Mouse (Mus musculus) heart, embryonic 16.5 days (tissue): Measurements from ENCODE around the gene Ahcyl1. TPM values are rescaled to one million over a fixed set of nuclear protein-coding genes. Genes with fewer than 3 reads are reported as not detected.

Experiments used
- ATAC-seq: fragments of 200-750 bp; cut with Nextera tagmentation; replicated peaks from 2 replicates; pipeline ENCODE4 v1.8.0; 2017; ENCODE audit warnings: moderate number of reproducible peaks; ENCODE audit not compliant: insufficient read depth, low FRiP score; ENCODE audit errors: extremely low read depth
- H3K27ac ChIP-seq: fragments of 300-500 bp; sonication (generic); 2 replicates; pipeline ENCODE4 v1.5.1; 2014; ENCODE audit warnings: mild to moderate bottlenecking, low read length, control low read depth, moderate library complexity
- H3K27me3 ChIP-seq: fragments of 300-500 bp; sonication (generic); 2 replicates; pipeline ENCODE4 v1.6.1; 2014; ENCODE audit warnings: low read length, mixed read lengths; ENCODE audit not compliant: control insufficient read depth, insufficient read depth
- H3K36me3 ChIP-seq: fragments of 300-500 bp; sonication (generic); 2 replicates; pipeline ENCODE4 v1.6.1; 2014; ENCODE audit not compliant: control insufficient read depth, insufficient read depth
- H3K4me1 ChIP-seq: fragments of 300-500 bp; sonication (generic); 2 replicates; pipeline ENCODE4 v1.6.1; 2014; ENCODE audit warnings: low read length, mixed read lengths; ENCODE audit not compliant: control insufficient read depth, insufficient read depth
- H3K4me2 ChIP-seq: fragments of 300-500 bp; sonication (generic); 2 replicates; pipeline ENCODE4 v1.6.1; 2014; ENCODE audit warnings: low read depth, mild to moderate bottlenecking, control low read depth, low read length
- H3K4me3 ChIP-seq: fragments of 300-500 bp; sonication (generic); 2 replicates; pipeline ENCODE4 v1.5.1; 2014; ENCODE audit warnings: mild to moderate bottlenecking, control low read depth, low read length
- H3K9ac ChIP-seq: fragments of 300-500 bp; sonication (generic); 2 replicates; pipeline ENCODE4 v1.6.1; 2014; ENCODE audit warnings: low read length, control low read depth
- H3K9me3 ChIP-seq: fragments of 300-500 bp; sonication (generic); replicated peaks from 2 replicates; pipeline ENCODE4 v1.6.1; 2016; ENCODE audit warnings: low read length; ENCODE audit not compliant: control insufficient read depth
- WGBS: fragments of 180-500 bp; shearing (Covaris S2); extraction: QIAGEN DNeasy Blood & Tissue Kit; methylation state at CpG from one replicate; pipeline ENCODE4 v1.1.7; 2014; 5-methylcytosine and 5-hydroxymethylcytosine counted together
- polyA plus RNA-seq: library from polyadenylated mRNA; unstranded; fragments of >200 nt; fragmentation: Nextera tagmentation; extraction: Ambion mirVana; gene quantifications from 2 replicates; pipeline ENCODE4 v1.2.1, GENCODE M21; 2015

Gene Ahcyl1
- polyA plus RNA-seq, 1 experiment from 2014 or later: 51.9 TPM

DNA sequence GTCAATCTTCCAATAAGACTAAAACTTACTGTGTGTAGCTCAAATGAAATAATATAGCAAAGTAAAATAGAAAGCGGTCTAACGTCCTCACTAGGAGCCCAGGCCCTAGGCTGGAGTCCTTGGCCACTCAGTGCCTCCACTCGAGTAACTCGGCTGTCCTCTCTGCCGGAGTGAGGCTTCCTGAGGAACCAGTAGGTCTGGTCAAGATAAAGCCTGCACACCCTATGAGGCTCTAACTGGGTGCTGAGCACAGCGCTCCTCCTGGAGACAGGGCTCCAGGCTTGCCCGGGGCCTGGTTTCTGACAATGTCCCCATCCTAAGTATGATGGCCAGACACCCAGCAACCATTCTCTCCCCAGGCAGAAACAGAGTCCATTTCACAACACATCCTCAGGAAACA, 73.8 kb downstream of the Ahcyl1 start:
- no peak overlapping the region for H3K9ac ChIP-seq
- no peak overlapping the region for H3K4me2 ChIP-seq
- no peak overlapping the region for H3K27ac ChIP-seq
- H3K36me3 ChIP-seq: peaks cover 82% of the 10 kb centered on the region
- no peaks in the 10 kb centered on the region for H3K4me1 ChIP-seq
- no peaks in the 10 kb centered on the region for H3K9me3 ChIP-seq
- H3K4me3 ChIP-seq: no peak overlapping the region
- no peaks in the 10 kb centered on the region for H3K27me3 ChIP-seq
- 91% methylated on average over 7 of the region's 7 CpGs for WGBS
- no peak for ATAC-seq

DNA sequence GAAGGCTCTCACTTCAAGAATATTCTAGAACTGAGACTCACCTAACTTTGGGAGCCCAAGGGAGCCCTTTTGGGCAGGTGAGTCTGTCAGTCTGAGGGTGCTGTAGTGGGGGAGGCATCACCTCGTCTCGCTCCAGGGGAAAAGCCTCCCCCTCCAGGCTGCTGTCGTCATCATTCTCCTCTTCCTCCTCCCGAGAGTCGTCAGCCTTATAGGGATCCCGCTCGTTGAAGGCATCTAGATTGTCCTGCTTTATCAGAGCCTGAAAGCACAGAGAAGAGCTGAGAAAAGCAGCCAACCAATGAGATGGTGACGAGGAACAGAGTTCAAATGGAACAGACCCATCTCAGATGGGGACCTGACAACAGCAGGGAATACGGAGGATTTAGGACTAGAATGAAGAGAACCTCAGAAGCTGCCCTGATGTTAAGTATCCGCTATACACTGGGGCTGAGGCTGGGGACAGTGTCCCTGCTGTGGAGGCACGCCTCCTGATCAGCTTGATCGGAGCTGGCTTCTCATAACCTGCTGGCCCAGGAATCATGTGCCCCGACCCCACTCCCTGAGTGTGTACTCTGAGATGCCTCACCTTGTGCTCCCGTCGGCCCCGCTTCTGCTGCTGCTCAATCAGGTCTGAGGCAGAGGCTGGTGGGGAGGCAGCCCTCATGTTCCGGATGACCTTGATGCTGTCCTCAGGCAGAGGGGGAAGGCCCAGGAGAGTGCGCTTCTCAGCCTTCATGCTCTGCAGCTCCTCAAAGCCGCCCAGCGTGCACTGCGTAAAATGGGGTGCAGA, 74.9 kb downstream of the Ahcyl1 start:
- H3K4me2 ChIP-seq: no peak overlapping the region
- no peak overlapping the region for H3K9ac ChIP-seq
- no peaks in the 10 kb centered on the region for H3K9me3 ChIP-seq
- no peak for ATAC-seq
- no peak overlapping the region for H3K4me3 ChIP-seq
- WGBS: 85% methylated on average over 21 of the region's 21 CpGs
- peaks cover 3% of the 10 kb centered on the region; the same call in 1 of the 2 replicates for H3K4me1 ChIP-seq
- H3K27me3 ChIP-seq: no peaks in the 10 kb centered on the region
- peaks cover 76% of the 10 kb centered on the region for H3K36me3 ChIP-seq
- H3K27ac ChIP-seq: no peak overlapping the region

DNA sequence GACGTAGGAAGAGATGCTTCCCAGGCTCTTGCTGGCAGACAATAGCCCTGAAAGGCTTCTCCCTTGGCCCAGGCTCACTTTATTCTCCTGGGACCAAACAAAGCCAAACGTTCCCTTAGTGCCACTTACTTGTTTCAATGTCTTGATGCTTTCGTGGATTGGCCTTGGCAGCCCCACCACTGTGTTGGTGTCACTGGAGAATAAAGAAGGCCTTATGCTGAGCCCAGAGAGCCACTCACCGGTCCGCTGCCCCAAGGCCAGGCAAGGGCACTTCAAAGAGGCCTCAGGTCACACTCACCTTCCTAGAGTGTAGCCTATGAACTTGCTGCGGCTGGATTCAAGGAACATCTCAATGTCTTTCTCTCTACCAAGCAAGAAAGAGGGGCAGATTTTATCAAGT, 76.4 kb downstream of the Ahcyl1 start:
- no peaks in the 10 kb centered on the region for H3K9me3 ChIP-seq
- 87% methylated on average over 6 of the region's 6 CpGs for WGBS
- H3K27me3 ChIP-seq: no peaks in the 10 kb centered on the region
- peaks cover 76% of the 10 kb centered on the region for H3K36me3 ChIP-seq
- H3K4me2 ChIP-seq: no peak overlapping the region
- ATAC-seq: no peak
- no peak overlapping the region for H3K4me3 ChIP-seq
- H3K9ac ChIP-seq: no peak overlapping the region
- H3K4me1 ChIP-seq: peaks cover 6% of the 10 kb centered on the region; the same call in 1 of the 2 replicates
- no peak overlapping the region for H3K27ac ChIP-seq

DNA sequence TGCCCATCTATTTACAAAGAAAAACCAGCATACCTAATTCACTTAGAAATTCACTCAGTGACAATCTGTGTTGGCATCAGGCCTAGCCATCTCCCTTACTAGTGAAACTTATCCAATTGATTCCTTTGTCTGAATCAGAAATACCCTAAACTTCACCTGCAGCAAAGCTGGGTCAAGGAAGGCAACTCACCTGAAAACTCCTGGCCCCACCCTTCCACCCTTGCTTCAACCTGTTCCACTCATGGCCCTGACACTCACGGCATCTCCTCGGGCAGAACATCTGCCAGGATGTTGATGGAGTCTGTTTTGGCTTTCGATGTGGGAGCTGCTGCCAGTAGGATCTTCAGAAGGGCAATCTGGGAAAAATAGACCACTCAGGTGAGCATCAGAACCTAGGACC, 78.6 kb downstream of the Ahcyl1 start:
- 92% methylated on average over 3 of the region's 3 CpGs for WGBS

More for the DNA sequence above, 78.6 kb downstream of the Ahcyl1 start:
- Histone ChIP-seq H3K4me3 (no peak overlapping the region), H3K4me1 (peaks cover 6% of the 10 kb centered on the region; the same call in 1 of the 2 replicates), H3K27ac (no peak overlapping the region), H3K4me2 (no peak overlapping the region), H3K9ac (no peak overlapping the region), H3K36me3 (peaks cover 75% of the 10 kb centered on the region), H3K27me3 (no peaks in the 10 kb centered on the region), H3K9me3 (no peaks in the 10 kb centered on the region)
- no peak for ATAC-seq

Other genes with a start within 250 kb of the Ahcyl1 start
- gene Kcnc4, start 237.0 kb downstream of the Ahcyl1 start, polyA plus RNA-seq: 0.08 TPM in 1 of 2 replicates, not detected in the other
- gene Slc6a17, start 178.5 kb downstream of the Ahcyl1 start, polyA plus RNA-seq: 4.6 and 5.7 TPM in 2 replicates
- 0.11 TPM in 1 of 2 replicates, not detected in the other for gene Ubl4b, start 141.5 kb downstream of the Ahcyl1 start, polyA plus RNA-seq
- 0.10 and 0.26 TPM in 2 replicates for gene Alx3, start 101.5 kb downstream of the Ahcyl1 start, polyA plus RNA-seq
- not detected in 2 replicates for gene Gm10961, start 65.2 kb downstream of the Ahcyl1 start, polyA plus RNA-seq
- gene Strip1, start 64.9 kb downstream of the Ahcyl1 start, polyA plus RNA-seq: 32.2 and 36.5 TPM in 2 replicates
- gene Csf1, start 63.9 kb upstream of the Ahcyl1 start, polyA plus RNA-seq: 8.8 and 10.2 TPM in 2 replicates
- 0.64 TPM in 1 of 2 replicates, not detected in the other for gene Eps8l3, start 180.7 kb upstream of the Ahcyl1 start, polyA plus RNA-seq
- 118 and 121 TPM in 2 replicates for gene Gstm5, start 199.3 kb upstream of the Ahcyl1 start, polyA plus RNA-seq
- 26.8 and 28.1 TPM in 2 replicates for gene Gstm7, start 235.3 kb upstream of the Ahcyl1 start, polyA plus RNA-seq
- gene Gstm6, start 247.2 kb upstream of the Ahcyl1 start, polyA plus RNA-seq: 11.7 and 12.2 TPM in 2 replicates